Mouse (Mus musculus) thymus, postnatal 4 days (tissue): Measurements from ENCODE around the gene Ext2.
A peak's percentile ranks its signal among the peaks of the same experiment; 100 is the strongest.

ENCODE experiments used
- DNase-seq: peaks from one replicate; pipeline ENCODE4 v3.0.0; 2021

The Ext2 gene

DNA sequence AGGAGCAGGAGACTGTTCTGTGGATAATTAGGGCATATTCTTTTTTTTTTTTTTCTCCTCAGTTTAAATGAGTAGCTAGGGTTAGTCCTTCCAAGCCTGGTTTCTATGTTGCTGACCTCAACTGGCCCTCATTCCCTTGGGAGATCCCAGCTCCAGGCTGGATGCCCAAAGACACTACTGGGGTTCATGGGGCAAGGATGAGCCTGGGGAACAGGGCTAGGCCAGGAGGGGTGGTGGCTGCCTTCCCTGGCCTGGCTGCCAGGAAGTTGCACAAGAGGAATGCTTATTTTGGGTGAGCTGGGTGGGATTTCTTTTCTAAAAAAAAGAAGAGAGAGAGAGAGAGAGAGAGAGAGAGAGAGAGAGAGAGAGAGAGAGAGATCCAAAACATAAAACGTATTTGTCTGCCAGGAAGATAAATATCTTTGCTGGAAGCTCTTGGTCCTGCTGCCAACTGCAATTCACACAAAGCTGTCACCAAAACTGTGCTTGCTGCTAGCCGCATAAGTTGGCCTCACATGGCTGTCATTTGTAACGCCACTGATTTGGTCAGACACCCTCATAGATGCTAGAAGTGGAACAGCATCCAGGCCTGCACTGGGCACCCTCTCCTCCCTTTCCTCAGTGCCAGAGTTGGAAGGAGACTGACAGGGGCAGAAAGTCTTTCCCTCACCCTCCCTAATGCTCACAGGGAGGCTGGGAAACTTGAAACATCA, 156.1 kb downstream of the Ext2 start:
- no peak for DNase-seq

DNA sequence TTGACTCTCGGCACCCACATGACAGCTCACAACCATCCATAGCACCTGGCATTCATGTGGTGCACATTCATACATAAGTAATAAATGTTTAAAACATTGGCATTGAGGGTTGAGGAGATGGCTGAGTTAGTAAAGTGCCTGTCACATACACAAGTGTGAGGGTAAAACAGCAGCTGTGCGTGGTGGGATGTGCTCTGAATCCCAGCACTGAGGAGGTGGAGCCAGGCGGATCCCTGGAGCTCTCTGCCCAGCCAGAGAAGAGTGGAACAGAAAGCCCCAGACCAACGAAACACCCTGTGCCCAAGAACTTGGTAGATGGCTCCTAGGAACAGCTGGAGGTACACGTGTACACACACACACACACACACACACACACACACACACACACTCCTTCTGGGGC, 156.9 kb downstream of the Ext2 start:
- no peak for DNase-seq

DNA sequence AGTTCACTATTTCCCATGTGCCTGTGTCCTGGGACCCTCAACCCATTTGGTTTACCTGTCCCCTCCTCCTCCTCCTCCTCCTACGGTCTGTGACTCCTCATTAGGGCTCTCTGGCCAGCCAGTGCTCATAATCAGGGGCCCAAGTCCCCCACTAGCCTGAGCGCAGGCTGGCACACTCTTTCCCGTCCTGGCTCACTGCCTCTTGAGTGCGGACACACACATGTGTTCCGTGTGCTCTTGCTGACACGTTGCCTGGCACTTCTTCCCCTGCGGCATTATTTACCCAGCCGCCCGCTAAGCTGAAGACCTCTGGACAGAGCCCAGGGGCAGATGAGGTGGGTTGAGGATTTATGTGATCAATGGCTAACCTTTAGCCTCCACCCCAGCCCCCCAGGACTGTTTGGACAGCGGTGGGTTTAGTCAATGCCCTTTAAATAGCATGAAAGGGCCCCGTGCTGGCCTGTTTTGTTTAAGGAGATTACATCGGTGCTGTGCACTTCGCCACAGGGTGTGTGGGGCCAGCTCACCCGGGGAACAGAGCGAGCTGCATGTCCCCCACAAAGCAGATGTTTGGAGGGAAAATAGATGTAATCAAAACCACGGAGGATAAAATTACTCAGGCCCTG, 160.0 kb downstream of the Ext2 start:
- no peak for DNase-seq

DNA sequence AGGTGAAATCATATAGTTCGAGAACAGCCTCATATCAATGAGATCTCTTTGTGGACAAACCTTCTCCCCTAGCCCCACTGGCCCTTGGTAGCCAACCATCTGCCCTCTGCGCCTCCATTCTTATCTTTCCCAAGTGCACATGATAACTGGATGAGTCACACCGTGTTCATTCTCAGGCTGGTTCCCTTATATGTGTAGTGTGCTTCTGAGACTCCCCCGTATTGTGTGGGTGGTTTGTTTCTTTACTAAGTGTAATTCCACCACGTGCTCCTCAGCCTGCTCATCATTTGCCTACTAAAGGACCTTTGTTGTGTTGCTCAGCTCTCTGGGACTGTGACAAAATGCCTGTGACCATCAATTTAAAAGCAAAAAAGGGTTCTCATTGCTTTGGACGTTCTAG, 161.3 kb downstream of the Ext2 start:
- no peak for DNase-seq

DNA sequence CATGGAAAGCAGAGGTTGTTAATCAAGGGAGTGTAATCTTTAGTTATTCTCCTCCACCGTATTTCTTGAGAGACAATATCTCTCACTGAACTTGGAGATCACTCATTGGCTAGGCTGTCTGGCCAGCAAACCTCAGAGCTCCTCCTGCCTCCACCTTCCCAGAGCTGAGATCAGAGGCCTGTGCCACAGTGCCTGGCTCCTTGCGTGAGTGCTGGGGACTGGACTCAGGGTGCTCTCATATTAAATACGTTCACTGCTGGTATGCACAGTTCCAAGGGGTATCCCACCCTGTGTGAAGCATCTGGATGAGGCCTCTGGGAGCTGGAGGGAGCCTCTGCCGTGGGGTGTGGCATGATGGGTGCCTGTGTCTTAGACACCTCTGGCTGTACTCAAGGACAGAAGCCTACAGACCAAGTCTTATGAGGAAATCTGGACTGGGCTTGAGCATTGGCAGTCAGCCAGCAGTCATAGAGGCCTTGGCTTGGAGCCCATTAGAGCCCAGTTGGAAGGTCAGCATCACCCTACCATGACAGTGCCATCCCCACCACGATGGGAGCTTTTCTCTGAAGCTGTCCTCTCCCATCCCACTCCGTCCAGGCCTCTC, 162.6 kb downstream of the Ext2 start:
- DNase-seq, result no peak

DNA sequence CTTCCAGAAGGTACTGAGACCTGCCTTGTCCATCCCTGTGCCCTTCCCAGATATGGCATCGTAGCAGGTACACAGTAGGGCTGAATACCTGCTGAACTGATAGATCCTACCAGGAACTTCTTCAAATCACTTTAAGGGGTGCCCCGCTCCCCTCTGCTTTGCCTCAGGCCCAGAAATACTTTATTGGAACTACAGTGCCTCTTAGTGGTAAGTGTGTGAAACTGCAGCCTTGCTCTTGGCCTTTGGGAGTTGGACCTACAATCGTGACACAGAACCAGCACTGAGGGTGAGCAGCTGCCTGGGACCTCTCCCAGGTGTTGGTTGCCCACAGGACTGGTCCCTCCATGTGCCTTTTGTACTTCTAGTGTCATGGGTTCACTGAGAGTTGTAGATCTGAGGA, 163.4 kb downstream of the Ext2 start:
- peak; percentile 28 for DNase-seq

DNA sequence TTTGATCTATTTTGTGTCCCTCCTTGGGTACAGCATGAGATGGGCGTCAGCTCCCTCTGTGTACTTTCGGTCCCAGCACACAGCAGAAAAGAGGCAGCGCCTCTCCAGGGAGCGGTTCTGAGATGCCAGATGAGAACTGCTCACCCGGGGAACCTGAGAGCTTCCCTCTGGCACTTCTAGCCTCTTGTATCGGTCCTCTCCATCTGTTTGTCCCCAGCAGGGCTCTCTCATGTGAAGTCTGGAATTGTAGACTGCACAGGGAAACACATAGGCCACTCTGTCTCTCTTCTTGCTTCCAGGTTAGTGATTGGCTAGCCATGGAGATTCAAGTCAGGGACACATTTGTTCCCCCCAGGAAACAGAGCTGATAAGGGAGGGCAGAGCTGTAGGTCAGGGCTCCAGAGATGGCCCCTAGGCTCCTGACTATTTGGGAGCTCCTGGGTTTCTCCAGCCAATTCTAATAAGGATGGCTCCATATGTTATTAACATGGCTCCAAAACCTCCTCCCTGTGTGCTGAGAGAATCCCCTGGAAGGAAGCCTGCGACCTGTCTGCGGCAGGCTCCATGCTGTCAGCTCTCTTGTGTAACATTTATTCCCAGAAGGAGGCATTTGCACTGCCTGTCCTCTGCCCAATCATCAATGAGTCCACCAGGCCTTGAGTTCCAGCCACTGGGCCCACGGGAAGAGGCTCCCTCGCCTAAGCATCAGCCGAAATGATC, 167.9 kb downstream of the Ext2 start:
- DNase-seq, result no peak

DNA sequence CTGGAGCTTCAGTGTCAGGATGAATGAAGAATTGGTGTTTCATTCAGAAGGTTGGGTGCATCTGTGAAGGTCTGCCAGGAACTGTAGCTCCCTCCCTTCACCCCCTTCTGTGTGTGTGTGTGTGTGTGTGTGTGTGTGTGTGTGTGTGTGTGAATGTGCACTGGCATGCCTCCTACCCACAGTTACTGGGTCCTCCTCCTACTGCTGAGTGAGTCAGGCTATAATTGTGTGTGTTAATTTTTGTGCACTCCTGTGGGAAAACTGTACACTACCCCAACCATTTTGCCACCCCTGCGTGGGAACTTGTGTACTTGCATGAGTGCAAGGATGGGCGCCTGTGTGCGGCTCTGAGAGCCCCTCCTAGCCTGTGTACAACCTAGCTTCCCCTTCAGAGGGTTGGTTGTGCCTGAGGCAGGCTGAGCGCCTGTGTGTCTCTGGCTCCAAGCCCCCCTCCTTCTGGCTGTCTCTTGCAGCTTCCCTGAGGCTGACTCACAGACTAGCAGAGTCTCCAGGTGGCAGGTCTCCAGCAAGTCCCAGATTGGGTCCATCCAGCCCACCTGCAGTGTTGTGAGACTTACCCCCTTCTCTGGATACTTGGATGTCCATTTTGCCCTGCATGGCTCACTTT, 173.0 kb downstream of the Ext2 start:
- DNase-seq, result no peak

DNA sequence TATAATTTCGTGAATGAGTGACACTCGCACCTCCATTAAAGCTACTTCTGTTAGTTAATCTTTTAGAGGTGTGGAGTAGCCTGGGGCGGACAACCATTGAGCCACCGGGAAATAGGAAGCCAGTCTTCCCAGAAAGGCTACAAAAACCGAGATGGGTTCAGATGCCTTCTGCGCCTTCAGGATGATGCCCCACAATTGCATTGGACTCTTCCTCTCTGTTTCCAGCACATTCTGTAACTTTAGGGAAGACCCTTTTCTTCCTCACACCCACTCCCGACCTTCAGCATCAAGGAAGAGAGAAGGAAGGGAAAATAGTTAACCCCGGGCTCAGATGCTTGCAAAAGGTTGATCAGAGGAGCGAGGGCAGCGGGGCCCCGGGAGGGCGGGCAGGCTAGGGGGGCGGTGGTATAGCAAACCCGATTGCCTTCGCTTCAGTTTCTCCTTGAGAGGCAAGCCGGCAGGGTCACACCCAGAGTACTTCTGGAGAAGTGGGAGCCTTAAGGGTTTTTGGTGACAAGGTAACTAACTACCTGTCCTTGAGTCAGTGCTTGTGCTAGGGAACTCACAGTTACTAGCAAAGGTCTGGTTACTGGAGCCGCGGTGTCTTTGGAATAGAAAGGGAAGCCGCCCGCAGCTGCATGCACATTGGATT, 174.3 kb downstream of the Ext2 start:
- no peak for DNase-seq

DNA sequence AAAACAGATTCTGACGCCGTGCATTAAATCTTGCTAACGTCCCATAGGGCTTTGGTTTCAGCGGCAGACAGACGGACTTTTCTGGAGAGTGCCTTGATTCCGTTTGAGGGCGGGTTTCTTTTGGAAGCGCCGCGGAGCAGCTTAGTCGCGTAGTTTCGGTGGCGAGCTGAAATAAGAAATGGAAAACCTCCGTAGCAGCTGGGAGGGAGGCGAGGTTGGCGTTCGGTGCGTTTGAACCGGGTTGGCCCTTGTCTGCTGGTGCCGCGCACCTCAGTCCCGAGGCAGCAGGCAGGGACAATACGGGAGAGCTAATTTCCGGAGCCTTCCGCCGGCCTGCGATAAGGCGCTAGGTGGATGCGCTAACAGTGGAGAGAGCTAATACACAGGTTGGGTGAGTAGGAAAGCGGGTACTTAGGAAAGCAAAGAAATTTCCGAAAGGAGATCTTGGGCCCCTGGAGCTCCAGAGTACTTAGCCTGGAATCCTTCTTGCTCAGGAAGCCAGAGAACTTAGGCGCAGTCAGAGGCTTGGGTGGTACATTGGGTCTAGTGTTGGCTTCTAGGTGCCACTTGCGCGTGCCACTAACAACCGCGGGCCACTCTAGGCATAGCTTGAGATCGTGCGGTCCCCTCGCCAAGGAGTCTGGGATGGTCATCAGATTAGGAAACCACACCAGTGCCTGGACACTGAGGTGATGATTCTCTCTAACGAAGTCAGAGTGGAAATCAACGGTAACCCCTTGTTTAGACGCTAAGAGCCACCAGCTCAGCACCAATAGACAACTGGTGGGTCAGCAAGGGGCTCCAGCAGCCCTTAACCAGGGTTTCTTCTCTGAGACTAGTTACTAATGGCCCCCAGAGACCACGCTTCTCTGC, 175.1 kb downstream of the Ext2 start:
- DNase-seq, result peak; percentile 13

DNA sequence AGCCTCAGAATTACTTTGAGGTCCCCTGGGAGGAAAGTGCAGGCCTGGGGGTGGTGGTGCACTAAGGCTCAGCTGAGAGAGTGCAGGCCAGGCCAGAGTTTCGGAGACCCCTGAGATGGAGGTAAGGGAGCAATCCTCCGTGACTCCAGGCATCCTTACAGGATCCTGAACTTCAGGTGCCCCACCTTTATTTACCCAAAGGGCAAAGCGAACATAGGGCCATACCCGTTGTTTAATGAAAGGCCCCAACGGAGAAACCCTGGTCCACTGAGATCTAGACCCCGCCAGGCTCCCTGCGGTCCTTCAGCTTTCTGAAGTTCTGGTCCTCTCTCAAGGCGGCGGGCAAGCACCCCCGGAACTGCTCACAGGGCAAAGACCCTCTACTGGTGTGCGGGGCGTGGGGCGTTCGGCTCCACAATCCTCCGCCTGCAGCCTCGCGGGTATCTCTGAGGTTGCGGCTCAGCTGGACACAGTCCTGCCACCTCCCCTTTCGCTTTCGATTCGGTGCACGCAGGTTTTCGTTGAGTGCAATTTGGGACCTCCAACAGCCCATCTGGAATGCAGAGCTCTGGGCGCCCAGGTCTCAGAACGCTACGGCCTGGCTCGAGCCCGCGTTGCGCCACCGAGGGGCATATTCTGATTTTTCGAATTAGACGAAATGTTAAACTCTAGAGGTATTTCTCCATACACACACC, 176.6 kb downstream of the Ext2 start:
- peak; percentile 19 for DNase-seq

DNA sequence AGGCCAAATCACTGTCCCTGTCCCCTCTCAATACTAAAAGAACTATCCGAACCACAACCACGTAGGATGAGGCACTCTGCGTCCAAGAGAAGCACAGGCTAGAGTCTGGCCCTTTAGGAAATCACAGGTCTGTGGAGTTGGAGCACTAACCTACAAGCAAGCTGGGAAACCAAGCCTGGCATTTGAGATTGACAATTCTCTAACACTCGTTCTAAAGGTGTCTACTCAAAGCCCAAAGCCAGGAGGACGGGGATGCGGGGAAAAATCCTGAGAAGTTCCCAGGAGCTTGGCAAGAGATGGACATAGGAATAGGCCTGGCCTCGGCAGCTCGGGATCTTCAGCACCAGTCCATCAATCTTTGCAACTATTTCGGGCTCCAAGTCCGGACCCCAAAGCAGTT, 177.2 kb downstream of the Ext2 start:
- DNase-seq, result no peak

DNA sequence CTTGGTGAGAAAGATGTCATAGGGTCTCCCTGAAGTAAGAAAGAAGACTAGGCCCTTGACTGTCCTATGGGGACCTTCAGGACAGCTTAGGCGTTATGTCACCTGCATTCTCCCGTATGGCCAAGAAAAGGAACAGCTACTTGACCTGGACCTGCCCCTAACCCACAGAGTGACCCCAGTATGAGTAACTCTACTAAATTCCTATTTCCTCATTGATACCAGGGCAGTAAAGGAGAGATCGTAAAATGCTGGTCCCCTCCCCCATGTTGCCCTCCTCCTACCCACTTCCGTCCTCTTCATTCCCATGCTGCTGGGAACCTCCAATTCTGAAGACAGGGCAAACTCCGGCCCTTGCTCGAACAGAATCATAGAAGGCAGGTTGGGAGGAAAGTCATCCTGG, 177.6 kb downstream of the Ext2 start:
- DNase-seq, result no peak

DNA sequence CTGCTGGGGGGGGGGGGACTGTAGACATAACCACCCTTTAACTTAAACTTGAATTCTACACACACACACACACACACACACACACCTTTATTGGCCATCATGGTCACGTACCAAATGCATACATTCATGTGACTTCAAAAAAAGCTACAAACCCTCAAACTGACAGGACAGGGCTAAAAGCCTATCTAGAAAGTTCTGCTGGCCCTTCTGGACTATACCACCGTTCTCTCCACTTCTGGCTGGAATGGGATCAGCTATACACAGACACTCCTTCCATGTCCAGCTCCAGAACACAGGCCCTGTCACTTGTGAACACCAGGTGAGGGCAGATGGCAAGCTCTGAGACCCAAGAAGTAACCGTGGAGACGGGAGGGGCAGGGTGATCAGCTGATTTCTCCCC, 178.1 kb downstream of the Ext2 start:
- no peak for DNase-seq

DNA sequence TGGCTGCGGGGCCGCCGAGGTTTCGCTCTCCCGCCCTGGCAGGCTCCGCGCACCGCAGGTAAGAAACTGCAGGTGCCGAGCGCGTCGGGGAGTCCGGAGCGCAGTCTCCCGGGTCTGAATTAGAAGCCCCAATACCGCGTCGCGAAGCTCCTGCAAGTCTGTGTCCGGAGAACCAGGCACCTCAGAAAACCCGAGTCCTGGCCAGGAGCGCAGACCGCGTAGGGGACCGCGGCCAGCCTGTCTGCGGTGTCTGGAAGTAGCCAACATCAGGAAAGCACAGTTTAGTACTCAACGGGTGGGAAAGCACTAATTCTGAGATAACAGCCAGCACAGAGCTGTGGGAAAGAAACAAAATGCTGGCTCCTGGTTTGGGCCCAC, 179.0 kb downstream of the Ext2 start:
- DNase-seq, result no peak

DNA sequence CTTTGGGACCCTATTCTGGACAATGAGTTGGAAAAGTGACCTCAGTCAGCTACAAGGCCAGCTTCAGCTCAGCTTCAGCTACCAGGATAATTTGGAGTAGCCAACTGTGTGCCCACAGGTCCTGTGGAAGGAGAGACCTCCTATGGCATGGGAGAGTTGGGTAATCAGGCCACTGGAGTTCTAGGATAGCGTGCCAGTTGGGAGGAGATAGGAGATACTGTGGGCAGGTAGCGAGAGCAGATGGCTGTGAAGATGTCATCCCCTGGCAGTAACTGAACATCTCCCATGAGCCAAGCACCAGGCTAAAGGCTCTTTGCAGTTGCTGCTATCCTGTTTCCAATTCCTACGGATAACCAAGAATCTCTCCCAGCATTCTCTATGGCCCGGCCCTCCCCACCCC, 187.8 kb downstream of the Ext2 start:
- no peak for DNase-seq

DNA sequence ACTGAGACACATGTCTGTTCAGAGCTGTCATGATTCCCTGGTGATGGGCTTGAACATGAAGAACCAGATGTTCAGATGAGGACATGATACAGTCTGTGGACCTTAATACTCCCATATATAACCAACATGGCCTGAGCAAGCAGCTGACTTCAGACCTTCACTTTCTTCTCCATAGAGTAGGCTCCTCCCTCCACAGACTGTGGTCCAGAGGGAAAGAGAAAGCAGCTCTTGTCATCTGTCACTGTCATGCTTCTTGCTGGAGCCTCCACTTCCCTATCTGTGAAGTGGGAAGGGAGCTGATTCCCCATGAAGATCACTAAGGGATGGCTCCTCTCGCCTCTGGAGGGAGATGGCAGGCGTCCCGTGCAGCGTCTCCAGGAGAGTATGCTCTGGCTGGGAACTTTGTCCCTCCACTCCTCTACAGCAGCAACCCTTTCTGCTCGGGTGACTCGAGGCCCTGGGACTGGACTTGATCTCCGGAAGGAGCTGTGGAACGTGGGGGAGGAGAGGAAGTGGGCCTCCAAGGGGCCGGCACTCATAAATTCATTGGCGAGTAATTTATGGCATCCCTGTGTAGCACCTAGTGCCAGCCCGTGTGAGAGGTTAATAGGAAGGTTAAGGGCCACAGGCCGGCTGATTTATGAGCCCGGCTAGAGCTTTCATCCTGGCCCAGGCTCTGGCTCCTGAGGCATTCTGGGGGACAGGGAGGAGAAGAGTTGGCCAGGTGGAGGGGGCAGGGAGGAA, 197.5 kb downstream of the Ext2 start:
- DNase-seq, result no peak

DNA sequence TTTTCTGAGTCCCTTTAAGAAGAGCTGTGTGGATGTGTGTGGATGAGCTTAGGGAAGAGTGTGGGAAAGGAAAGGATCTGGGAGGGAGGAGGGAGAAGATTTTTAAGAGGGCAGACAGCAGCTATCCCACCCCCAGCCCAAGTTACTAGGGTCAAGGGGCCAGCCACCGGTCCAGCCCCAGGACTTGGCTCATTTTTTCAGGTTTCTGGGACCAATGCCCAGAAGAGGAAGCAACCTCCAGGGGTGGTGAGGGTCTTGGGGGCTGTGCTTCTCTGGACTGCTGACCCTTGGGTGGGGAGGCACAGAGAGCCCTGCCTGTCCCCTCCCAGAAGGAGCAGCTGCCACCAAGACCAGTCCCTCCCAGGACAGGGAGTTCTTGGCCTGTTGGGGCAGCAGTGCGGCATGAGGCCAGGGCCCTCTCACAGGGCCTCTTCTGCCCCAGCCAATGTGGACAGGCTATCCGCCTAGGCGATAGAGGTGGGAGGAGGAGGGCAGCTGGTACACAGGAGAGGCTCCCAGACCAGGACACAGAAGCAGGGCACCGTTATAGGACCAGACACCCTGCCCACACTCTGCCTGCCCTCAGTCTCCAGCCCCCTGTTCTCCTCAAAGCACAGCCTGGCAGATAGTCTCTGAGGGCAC, 203.0 kb downstream of the Ext2 start:
- no peak for DNase-seq

DNA sequence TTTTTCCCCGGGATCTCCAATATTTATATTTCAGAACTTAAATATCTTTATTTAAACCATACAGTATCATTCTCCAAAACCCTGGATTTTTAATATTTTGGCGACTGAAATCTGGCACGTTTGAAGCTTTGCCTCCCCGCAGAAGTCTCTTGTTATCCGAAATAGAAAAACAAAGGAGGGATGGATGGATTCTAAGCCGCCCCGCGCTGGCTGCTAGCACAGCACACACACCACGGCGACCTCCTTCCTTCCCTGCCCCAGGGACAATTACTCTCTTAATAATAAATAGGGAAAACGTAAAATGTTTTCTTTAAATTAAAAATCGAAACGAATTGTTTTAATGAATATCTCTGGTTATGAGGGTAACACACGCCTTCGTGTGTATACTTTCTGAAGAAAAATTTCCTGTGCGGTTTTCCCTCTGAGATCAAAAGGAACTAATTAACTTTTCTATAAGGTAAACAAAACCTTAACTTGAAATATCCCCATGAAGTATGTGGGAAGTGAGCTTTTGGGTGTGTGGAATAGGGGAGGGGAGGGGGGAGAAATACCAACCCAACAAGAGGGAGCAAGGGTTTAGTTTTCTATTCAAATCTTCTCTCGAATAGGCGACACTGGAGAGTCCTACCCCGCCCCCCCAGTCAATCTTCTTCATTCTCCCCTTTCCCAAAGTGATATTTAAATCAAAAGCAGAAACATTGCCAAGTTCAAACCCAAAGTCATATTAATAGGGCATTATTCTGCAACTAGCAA, 203.7 kb downstream of the Ext2 start:
- no peak for DNase-seq
